Mouse (Mus musculus): ENCODE results near the gene Zfp202. TPM values are rescaled to one million over a fixed set of nuclear protein-coding genes. Genes with fewer than 3 reads are reported as not detected.

Zfp202 gene
- total RNA-seq (2012; rRNA removed), result 2.1 and 2.2 TPM in 2 replicates

DNA sequence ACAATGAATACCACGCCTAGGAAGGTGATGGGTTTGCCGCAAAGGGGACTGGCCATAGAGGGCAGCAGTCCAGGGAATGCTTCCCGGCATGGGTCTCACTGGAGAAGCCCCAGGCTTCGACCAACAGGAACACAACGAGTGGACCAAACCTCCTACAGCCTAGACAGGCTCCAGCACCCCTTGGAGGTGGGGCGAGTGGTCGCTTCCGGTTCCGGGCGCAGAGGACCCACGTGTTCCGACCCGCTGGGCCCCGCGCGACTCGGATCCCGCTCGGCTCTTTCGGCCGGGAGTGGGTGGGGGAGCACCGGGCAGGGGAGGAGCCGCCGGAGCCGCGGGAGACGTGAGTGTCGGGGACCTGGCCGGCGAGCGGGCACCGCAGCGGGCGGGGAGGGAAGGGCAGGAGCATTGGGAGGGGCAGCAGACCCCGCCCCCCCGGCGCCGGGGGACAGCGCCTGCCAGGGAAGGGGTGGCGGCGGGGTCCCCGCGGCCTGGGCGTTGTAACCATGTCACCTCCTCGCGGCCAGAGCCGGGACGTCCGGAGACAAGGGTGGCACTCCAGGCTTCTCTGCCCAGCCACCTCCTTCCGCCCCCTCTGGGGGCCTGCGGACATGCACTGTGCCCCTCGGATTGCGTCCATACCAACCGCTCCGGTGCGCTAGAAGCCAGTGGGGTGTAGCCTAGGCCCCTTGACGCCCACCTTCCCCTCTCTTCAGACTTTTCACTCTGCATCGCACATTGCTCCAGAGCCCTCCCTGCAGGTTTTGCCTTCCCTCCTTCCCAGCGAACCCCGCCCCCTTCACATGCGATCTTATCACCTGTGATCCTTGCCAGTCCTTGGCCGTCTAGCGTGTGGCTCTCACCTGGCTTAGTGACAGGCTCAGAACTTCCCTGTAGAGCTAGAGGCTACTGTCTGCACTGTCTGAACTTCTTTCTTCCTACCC lies at the start of gene Zfp202:
Zfp202 (plus strand) TSS at position 219 of the 941 bp plus-strand sequence.
- DNase-seq (ENCODE audit: low read depth, low spot score), result peak; percentile 66
- peak within 1 kb of the TSS; percentile 70 for H3K9ac ChIP-seq (ENCODE audit: insufficient read depth, low read depth, low read length, poor library complexity, severe bottlenecking)
- peaks cover 0 to 4% of the 10 kb centered on the region in 2 experiments; a peak in 1 of 4 replicates for H3K4me1 ChIP-seq (ENCODE audit: control insufficient read depth in 2 of 2, insufficient read depth in 2 of 2, low read length in 2 of 2, poor library complexity in 1 of 2)
- H3K36me3 ChIP-seq (ENCODE audit: control insufficient read depth, insufficient read depth, low read length, poor library complexity, severe bottlenecking), result peaks cover 2% of the 10 kb centered on the region
- H3K4me3 ChIP-seq (ENCODE audit: insufficient read depth in 1 of 2, low read depth in 1 of 2, low read length in 2 of 2, poor library complexity in 1 of 2, severe bottlenecking in 1 of 2), result peak within 1 kb of the TSS; percentile 72 to 87
- peak within 1 kb of the TSS; percentile 65; the same call in 1 of the 2 replicates for H3K27ac ChIP-seq (ENCODE audit: insufficient read depth, low read depth, low read length, poor library complexity, severe bottlenecking)
- no peaks in the 10 kb centered on the region for H3K9me3 ChIP-seq (ENCODE audit: control insufficient read depth, insufficient read depth, low read depth, low read length)
- in situ Hi-C loops (cut with MboI; ENCODE audit: low sequenced_read_pairs in 2 of 2, unreplicated experiment in 2 of 2), result no loop called here
- TF ChIP-seq ZNF384 (IDR thresholded peaks at IDR 0.05; ENCODE audit: low read depth, low read length), result no peak
- 0 out of 2 replicates have a peak, but pooled peaks have one; percentile 26 for TF ChIP-seq CHD2 (IDR thresholded peaks at IDR 0.05; ENCODE audit: low read depth, low read length)

- DNase-seq (ENCODE audit: low read depth, low spot score), result no peak
- Histone ChIP-seq H3K9ac (ENCODE audit: insufficient read depth, low read depth, low read length, poor library complexity, severe bottlenecking) (no peak overlapping the region), H3K27ac (ENCODE audit: insufficient read depth, low read depth, low read length, poor library complexity, severe bottlenecking) (no peak overlapping the region), H3K9me3 (ENCODE audit: control insufficient read depth, insufficient read depth, low read depth, low read length) (no peaks in the 10 kb centered on the region), H3K4me1 (ENCODE audit: control insufficient read depth in 2 of 2, insufficient read depth in 2 of 2, low read length in 2 of 2, poor library complexity in 1 of 2) (no peaks in the 10 kb centered on the region), H3K4me3 (ENCODE audit: insufficient read depth in 1 of 2, low read depth in 1 of 2, low read length in 2 of 2, poor library complexity in 1 of 2, severe bottlenecking in 1 of 2) (no peak overlapping the region), H3K36me3 (ENCODE audit: control insufficient read depth, insufficient read depth, low read length, poor library complexity, severe bottlenecking) (no peaks in the 10 kb centered on the region)
- in situ Hi-C loops (cut with MboI; ENCODE audit: low sequenced_read_pairs in 2 of 2, unreplicated experiment in 2 of 2), result no loop called here
- TF ChIP-seq CHD2 (IDR thresholded peaks at IDR 0.05; ENCODE audit: low read depth, low read length) (no peak), ZNF384 (IDR thresholded peaks at IDR 0.05; ENCODE audit: low read depth, low read length) (no peak), ZC3H11A (IDR thresholded peaks at IDR 0.05; ENCODE audit: borderline replicate concordance, low read depth, low read length) (no peak), MAFK (IDR thresholded peaks at IDR 0.05; ENCODE audit: insufficient read depth, low read depth, low read length) (no peak), HCFC1 (IDR thresholded peaks at IDR 0.05; ENCODE audit: borderline replicate concordance, insufficient read depth, low read length) (no peak)
These were observed 36.9 kb upstream of the Zfp202 start for GRCm38 (mm10) chr9:40155118-40155644.

DNA sequence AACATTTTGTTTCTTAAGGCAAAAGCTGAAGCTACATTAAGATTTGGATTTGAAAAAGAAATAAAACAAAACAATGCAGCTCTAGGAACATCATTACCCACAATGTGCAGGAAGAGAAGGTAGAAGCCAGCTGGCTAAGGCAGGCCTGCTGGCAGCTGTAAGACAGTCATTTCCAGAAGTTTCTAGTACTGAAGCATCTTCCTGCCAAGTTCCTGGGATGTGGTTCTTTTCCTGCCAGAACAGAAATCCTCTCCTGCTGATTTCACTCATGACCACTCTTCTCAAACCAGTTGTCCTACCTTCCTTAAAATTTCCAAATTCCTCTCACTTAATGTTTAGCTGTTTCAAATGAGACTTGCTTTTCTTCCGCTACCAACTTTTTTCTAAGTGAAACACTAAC lies 25.7 kb upstream of the Zfp202 start:
- H3K27ac ChIP-seq (ENCODE audit: insufficient read depth, low read depth, low read length, poor library complexity, severe bottlenecking), result no peak overlapping the region
- no peaks in the 10 kb centered on the region for H3K4me1 ChIP-seq (ENCODE audit: control insufficient read depth in 2 of 2, insufficient read depth in 2 of 2, low read length in 2 of 2, poor library complexity in 1 of 2)
- in situ Hi-C loops (cut with MboI; ENCODE audit: low sequenced_read_pairs in 2 of 2, unreplicated experiment in 2 of 2), result no loop called here
- no peak for DNase-seq (ENCODE audit: low read depth, low spot score)
- H3K9me3 ChIP-seq (ENCODE audit: control insufficient read depth, insufficient read depth, low read depth, low read length), result no peaks in the 10 kb centered on the region
- H3K4me3 ChIP-seq (ENCODE audit: insufficient read depth in 1 of 2, low read depth in 1 of 2, low read length in 2 of 2, poor library complexity in 1 of 2, severe bottlenecking in 1 of 2), result no peak overlapping the region
- no peak for TF ChIP-seq MAFK (IDR thresholded peaks at IDR 0.05; ENCODE audit: insufficient read depth, low read depth, low read length)
- TF ChIP-seq CHD2 (IDR thresholded peaks at IDR 0.05; ENCODE audit: low read depth, low read length), result no peak
- TF ChIP-seq ZC3H11A (IDR thresholded peaks at IDR 0.05; ENCODE audit: borderline replicate concordance, low read depth, low read length), result no peak
- no peak for TF ChIP-seq ZNF384 (IDR thresholded peaks at IDR 0.05; ENCODE audit: low read depth, low read length)
- TF ChIP-seq HCFC1 (IDR thresholded peaks at IDR 0.05; ENCODE audit: borderline replicate concordance, insufficient read depth, low read length), result no peak
- H3K36me3 ChIP-seq (ENCODE audit: control insufficient read depth, insufficient read depth, low read length, poor library complexity, severe bottlenecking), result no peaks in the 10 kb centered on the region
- no peak overlapping the region for H3K9ac ChIP-seq (ENCODE audit: insufficient read depth, low read depth, low read length, poor library complexity, severe bottlenecking)

- in situ Hi-C loops (cut with MboI; ENCODE audit: low sequenced_read_pairs in 2 of 2, unreplicated experiment in 2 of 2), result no loop called here
- H3K4me1 ChIP-seq (ENCODE audit: control insufficient read depth in 2 of 2, insufficient read depth in 2 of 2, low read length in 2 of 2, poor library complexity in 1 of 2), result no peaks in the 10 kb centered on the region
- H3K27ac ChIP-seq (ENCODE audit: insufficient read depth, low read depth, low read length, poor library complexity, severe bottlenecking), result no peak overlapping the region
- peaks cover 5% of the 10 kb centered on the region; the same call in 1 of the 2 replicates for H3K36me3 ChIP-seq (ENCODE audit: control insufficient read depth, insufficient read depth, low read length, poor library complexity, severe bottlenecking)
- TF ChIP-seq ZNF384 (IDR thresholded peaks at IDR 0.05; ENCODE audit: low read depth, low read length), result no peak
- TF ChIP-seq ZC3H11A (IDR thresholded peaks at IDR 0.05; ENCODE audit: borderline replicate concordance, low read depth, low read length), result no peak
- TF ChIP-seq CHD2 (IDR thresholded peaks at IDR 0.05; ENCODE audit: low read depth, low read length), result no peak
- TF ChIP-seq MAFK (IDR thresholded peaks at IDR 0.05; ENCODE audit: insufficient read depth, low read depth, low read length), result no peak
- TF ChIP-seq HCFC1 (IDR thresholded peaks at IDR 0.05; ENCODE audit: borderline replicate concordance, insufficient read depth, low read length), result no peak
- no peak overlapping the region for H3K4me3 ChIP-seq (ENCODE audit: insufficient read depth in 1 of 2, low read depth in 1 of 2, low read length in 2 of 2, poor library complexity in 1 of 2, severe bottlenecking in 1 of 2)
- H3K9me3 ChIP-seq (ENCODE audit: control insufficient read depth, insufficient read depth, low read depth, low read length), result no peaks in the 10 kb centered on the region
- H3K9ac ChIP-seq (ENCODE audit: insufficient read depth, low read depth, low read length, poor library complexity, severe bottlenecking), result no peak overlapping the region
- no peak for DNase-seq (ENCODE audit: low read depth, low spot score)
These were observed 15.1 kb upstream of the Zfp202 start for GRCm38 (mm10) chr9:40177017-40177416.
